In genomic region chr12:31948101-31949000, GRCm38 (mm10) we compare ENCODE assay signal across 9 mouse cellular contexts. TPM values are rescaled to one million over a fixed set of nuclear protein-coding genes. Genes with fewer than 3 reads are reported as not detected.
DNase-seq lines count a peak whose midpoint lies in the region; ATAC-seq and TF ChIP-seq lines count a peak whose summit lies in the region.
"Had no signal": no experiment of that assay in that cellular context is flagged by ENCODE, and none has a peak within 500 bp of the region (broad histone marks: within the 10 kb centered on the region; RNA-seq: fewer than 3 reads in every experiment).

No protein-coding gene starts in this region.

- no peaks in the 10 kb centered on the region for H3K9me3 ChIP-seq in kidney, embryonic 16.5 days (ENCODE audit: low read length)
- H3K9me3 ChIP-seq in hindbrain, postnatal 0 days (ENCODE audit: low read length), result no peaks in the 10 kb centered on the region
- no peaks in the 10 kb centered on the region for H3K9me3 ChIP-seq in midbrain, postnatal 0 days (ENCODE audit: low read length)

- no peak for DNase-seq in kidney, postnatal 4 days
- DNase-seq in embryo, embryonic 9.5 days (ENCODE audit: extremely low spot score), result peak; percentile 18
- DNase-seq in hindbrain, postnatal 0 days (ENCODE audit: low spot score), result no peak
- DNase-seq in midbrain, postnatal 0 days (ENCODE audit: low spot score), result no peak
- no peak for DNase-seq in cerebellum, adult 18-20 months
- DNase-seq in B cell, adult 2 months, result no peak
- DNase-seq: adrenal gland, postnatal 10 days had no signal

- H3K36me3 ChIP-seq in kidney, embryonic 16.5 days (ENCODE audit: insufficient read depth, low read length), result peaks cover 4% of the 10 kb centered on the region; the same call in 1 of the 2 replicates
- no peaks in the 10 kb centered on the region for H3K36me3 ChIP-seq in hindbrain, postnatal 0 days (ENCODE audit: insufficient read depth, low read length)
- no peaks in the 10 kb centered on the region for H3K36me3 ChIP-seq in midbrain, postnatal 0 days (ENCODE audit: insufficient read depth, low read length)

- peak overlapping the region; percentile 64 for H3K4me2 ChIP-seq in kidney, embryonic 16.5 days (replicated peaks; ENCODE audit: low read depth, low read length)
- H3K4me2 ChIP-seq in hindbrain, postnatal 0 days (ENCODE audit: low read depth, low read length), result peak overlapping the region; percentile 70
- peak overlapping the region; percentile 64 for H3K4me2 ChIP-seq in midbrain, postnatal 0 days (ENCODE audit: low read depth, low read length, poor library complexity, severe bottlenecking)

- no peak for ATAC-seq in kidney, embryonic 16.5 days (ENCODE audit: low FRiP score, low TSS enrichment)
- ATAC-seq in hindbrain, postnatal 0 days, result no peak
- no peak for ATAC-seq in midbrain, postnatal 0 days (ENCODE audit: low FRiP score)
- no peak for ATAC-seq in frontal cortex, adult (ENCODE audit: low TSS enrichment)

- no peak for TF ChIP-seq CTCF in hindbrain, postnatal 0 days (IDR thresholded peaks at IDR 0.05; ENCODE audit: low read depth)
- TF ChIP-seq CTCF in midbrain, postnatal 0 days (IDR thresholded peaks at IDR 0.05), result no peak

- 18% methylated on average over 7 of the region's 7 CpGs for WGBS in kidney, embryonic 16.5 days
- WGBS in hindbrain, postnatal 0 days, result 17% methylated on average over 7 of the region's 7 CpGs
- WGBS in midbrain, postnatal 0 days, result 19% methylated on average over 7 of the region's 7 CpGs

- H3K4me3 ChIP-seq in kidney, embryonic 16.5 days (ENCODE audit: low read length), result peak overlapping the region; percentile 90
- H3K4me3 ChIP-seq in hindbrain, postnatal 0 days (ENCODE audit: low read length), result peak overlapping the region; percentile 98
- H3K4me3 ChIP-seq in midbrain, postnatal 0 days (ENCODE audit: low read depth, low read length), result peak overlapping the region; percentile 91

- H3K27ac ChIP-seq in kidney, embryonic 16.5 days (ENCODE audit: low read length), result peak overlapping the region; percentile 98
- H3K27ac ChIP-seq in hindbrain, postnatal 0 days, result peak overlapping the region; percentile 98; the same call in 1 of the 2 replicates
- H3K27ac ChIP-seq in midbrain, postnatal 0 days (ENCODE audit: low read depth, low read length), result peak overlapping the region; percentile 95

- no peaks in the 10 kb centered on the region for H3K27me3 ChIP-seq in kidney, embryonic 16.5 days (ENCODE audit: insufficient read depth, low read length)
- H3K27me3 ChIP-seq in hindbrain, postnatal 0 days (ENCODE audit: insufficient read depth, low read length), result no peaks in the 10 kb centered on the region
- no peaks in the 10 kb centered on the region for H3K27me3 ChIP-seq in midbrain, postnatal 0 days (ENCODE audit: insufficient read depth, low read length)

- peak overlapping the region; percentile 92 for H3K9ac ChIP-seq in kidney, embryonic 16.5 days (replicated peaks; ENCODE audit: low read length)
- H3K9ac ChIP-seq in hindbrain, postnatal 0 days (replicated peaks; ENCODE audit: low read length), result peak overlapping the region; percentile 84
- H3K9ac ChIP-seq in midbrain, postnatal 0 days (replicated peaks; ENCODE audit: low read length, poor library complexity, severe bottlenecking), result peak overlapping the region; percentile 86

- H3K4me1 ChIP-seq in kidney, embryonic 16.5 days (ENCODE audit: insufficient read depth, low read length), result peaks cover 5% of the 10 kb centered on the region; the same call in 1 of the 2 replicates
- no peaks in the 10 kb centered on the region for H3K4me1 ChIP-seq in hindbrain, postnatal 0 days (ENCODE audit: insufficient read depth, low read length)
- H3K4me1 ChIP-seq in midbrain, postnatal 0 days (ENCODE audit: insufficient read depth, low read length), result no peaks in the 10 kb centered on the region

RNA-seq across cellular contexts. Expression of gene Hbp1, which starts 2.0 kb away (rescaled TPM):
- polyA plus RNA-seq in kidney, embryonic 16.5 days (2015; fragmentation: Nextera tagmentation; extraction: Ambion mirVana), result 127 and 132 TPM in 2 replicates
- 49.7 and 50.5 TPM in 2 replicates for total RNA-seq in hindbrain, postnatal 0 days (2014; rRNA removed)
- 40.3 and 41.9 TPM in 2 replicates for polyA plus RNA-seq in hindbrain, postnatal 0 days (2015; fragmentation: Nextera tagmentation; extraction: Ambion mirVana)
- 34.4 and 39.8 TPM in 2 replicates for total RNA-seq in midbrain, postnatal 0 days (2014; rRNA removed)
- polyA plus RNA-seq in midbrain, postnatal 0 days (2015; fragmentation: Nextera tagmentation; extraction: Ambion mirVana), result 25.4 and 25.6 TPM in 2 replicates
